Mouse (Mus musculus) heart, embryonic 14.5 days (tissue): ENCODE results near the gene Vmn2r19. TPM values are rescaled to one million over a fixed set of nuclear protein-coding genes. Genes with fewer than 3 reads are reported as not detected.
"Not testable (repeated sequence)": the region's sequence is repeated elsewhere in the genome, so short reads cannot be mapped to it uniquely, and the experiment has no call there.

Experiments
- ATAC-seq: fragments of 200-750 bp; cut with Nextera tagmentation; 2 replicates; pipeline ENCODE4 v1.8.0; 2017; ENCODE audit warnings: low read depth, moderate TSS enrichment; ENCODE audit not compliant: insufficient number of reproducible peaks, insufficient read depth, low FRiP score
- H3K27ac ChIP-seq, 2 experiments: fragments of 200-500 bp in 1 of 2; fragments of 300-500 bp in 1 of 2; sonication (generic) in 1 of 2; replicated peaks in 1 of 2; 2 replicates each; pipeline ENCODE4 v1.5.1; 2012 to 2014; ENCODE audit warnings: low read depth in 2 of 2, low read length in 2 of 2, control low read depth in 1 of 2, mild to moderate bottlenecking in 1 of 2, mixed read lengths in 1 of 2; ENCODE audit not compliant: control insufficient read depth in 1 of 2, insufficient read depth in 1 of 2
- H3K27me3 ChIP-seq: fragments of 300-500 bp; sonication (generic); 2 replicates; pipeline ENCODE4 v1.6.1; 2014; ENCODE audit warnings: mild to moderate bottlenecking, low read length, control low read depth; ENCODE audit not compliant: control insufficient read depth, insufficient read depth
- H3K36me3 ChIP-seq: fragments of 300-500 bp; sonication (generic); 2 replicates; pipeline ENCODE4 v1.6.1; 2014; ENCODE audit warnings: mild to moderate bottlenecking, control low read depth, low read length, mixed read lengths; ENCODE audit not compliant: control insufficient read depth, insufficient read depth
- H3K4me1 ChIP-seq, 2 experiments: fragments of 200-500 bp in 1 of 2; fragments of 300-500 bp in 1 of 2; sonication (generic) in 1 of 2; 2 replicates each; pipeline ENCODE4 v1.6.1; 2012 to 2014; ENCODE audit warnings: low read length in 2 of 2, control low read depth in 1 of 2, mixed read lengths in 1 of 2; ENCODE audit not compliant: control insufficient read depth in 2 of 2, insufficient read depth in 2 of 2
- H3K4me2 ChIP-seq: fragments of 300-500 bp; sonication (generic); 2 replicates; pipeline ENCODE4 v1.6.1; 2014; ENCODE audit warnings: mild to moderate bottlenecking, low read length
- H3K4me3 ChIP-seq, 2 experiments: fragments of 200-500 bp in 1 of 2; fragments of 300-500 bp in 1 of 2; sonication (generic) in 1 of 2; 2 replicates each; pipeline ENCODE4 v1.5.1; 2012 to 2014; ENCODE audit warnings: low read length in 2 of 2, mild to moderate bottlenecking in 2 of 2, control low read depth in 1 of 2, low read depth in 1 of 2, moderate library complexity in 1 of 2; ENCODE audit not compliant: control insufficient read depth in 1 of 2, insufficient read depth in 1 of 2
- H3K9ac ChIP-seq: fragments of 300-500 bp; sonication (generic); 2 replicates; pipeline ENCODE4 v1.6.1; 2014; ENCODE audit warnings: mild to moderate bottlenecking, low read length
- H3K9me3 ChIP-seq: fragments of 300-500 bp; sonication (generic); 2 replicates; pipeline ENCODE4 v1.6.1; 2016; ENCODE audit warnings: low read length, control low read depth; ENCODE audit not compliant: control insufficient read depth
- WGBS: fragments of 180-500 bp; shearing (Covaris S2); extraction: QIAGEN DNeasy Blood & Tissue Kit; methylation state at CpG from one replicate; pipeline ENCODE4 v1.1.7; 2014; 5-methylcytosine and 5-hydroxymethylcytosine counted together
- polyA plus RNA-seq: library from polyadenylated mRNA; unstranded; fragments of >200 nt; fragmentation: Nextera tagmentation; extraction: Ambion mirVana; gene quantifications from 2 replicates; pipeline ENCODE4 v1.2.1, GENCODE M21; 2014

Vmn2r19 gene
- polyA plus RNA-seq, 1 experiment from 2014 or later, result not detected

GRCm38 (mm10) chr6:123306315-123306714 lies 1.8 kb upstream of the Vmn2r19 start:
- not testable (repeated sequence) for ATAC-seq, H3K36me3 ChIP-seq, H3K4me3 ChIP-seq, H3K9ac ChIP-seq, H3K27ac ChIP-seq, H3K9me3 ChIP-seq, H3K27me3 ChIP-seq, H3K4me2 ChIP-seq, H3K4me1 ChIP-seq
- 57% methylated on average over 7 of the region's 7 CpGs for WGBS

DNA sequence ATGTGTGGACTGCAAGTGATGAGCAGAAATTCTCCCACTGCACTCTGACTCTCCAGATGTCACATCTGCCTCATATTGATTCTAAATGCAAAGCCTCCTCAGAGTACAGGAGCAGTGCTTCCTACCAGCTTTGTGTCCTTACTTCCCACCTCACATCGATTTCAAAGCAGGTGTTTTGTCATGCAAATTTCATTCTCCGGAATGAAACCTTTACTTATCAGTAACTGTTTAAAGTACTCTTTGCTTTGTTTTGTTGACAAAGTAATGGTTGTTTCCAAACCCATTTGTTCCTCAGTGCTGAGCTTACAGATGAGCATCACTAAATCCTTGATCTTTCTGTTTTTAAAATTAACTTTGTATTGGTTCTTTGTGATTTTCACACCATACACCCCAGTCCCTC lies 24.4 kb downstream of the Vmn2r19 start:
- ATAC-seq, result no peak
- Histone ChIP-seq H3K4me2 (no peak overlapping the region), H3K9me3 (no peaks in the 10 kb centered on the region), H3K4me3 (no peak overlapping the region), H3K36me3 (no peaks in the 10 kb centered on the region), H3K4me1 (no peaks in the 10 kb centered on the region), H3K27me3 (no peaks in the 10 kb centered on the region), H3K27ac (no peak overlapping the region), H3K9ac (no peak overlapping the region)
- WGBS, result 26% methylated on average over 2 of the region's 2 CpGs

- no peak for ATAC-seq
- H3K9me3 ChIP-seq, result no peaks in the 10 kb centered on the region
Observed at GRCm38 (mm10) chr6:123340093-123340492, 32.0 kb downstream of the Vmn2r19 start.

GRCm38 (mm10) chr6:123346141-123346540 lies 38.0 kb downstream of the Vmn2r19 start:
- Histone ChIP-seq H3K4me3 (no peak overlapping the region), H3K27ac (no peak overlapping the region), H3K36me3 (no peaks in the 10 kb centered on the region), H3K4me2 (no peak overlapping the region), H3K4me1 (no peaks in the 10 kb centered on the region), H3K27me3 (no peaks in the 10 kb centered on the region), H3K9ac (no peak overlapping the region), H3K9me3 (no peaks in the 10 kb centered on the region)
- 72% methylated on average over 1 of the region's 1 CpGs for WGBS
- ATAC-seq, result no peak

More at GRCm38 (mm10) chr6:123340093-123340492, 32.0 kb downstream of the Vmn2r19 start:
- no peak overlapping the region for H3K27ac ChIP-seq
- H3K4me3 ChIP-seq, result no peak overlapping the region
- H3K4me2 ChIP-seq, result no peak overlapping the region
- H3K9ac ChIP-seq, result no peak overlapping the region
- H3K27me3 ChIP-seq, result no peaks in the 10 kb centered on the region
- no peaks in the 10 kb centered on the region for H3K36me3 ChIP-seq
- H3K4me1 ChIP-seq, result no peaks in the 10 kb centered on the region

Other genes starting within 250 kb of the Vmn2r19 start
- gene Clec4a2, start 201.9 kb upstream of the Vmn2r19 start, polyA plus RNA-seq, result 2.4 TPM in 2 replicates
- gene Clec4b2, start 135.4 kb upstream of the Vmn2r19 start, polyA plus RNA-seq, result not detected in 2 replicates
- 3.8 and 5.7 TPM in 2 replicates for gene Clec4n, start 78.5 kb upstream of the Vmn2r19 start, polyA plus RNA-seq
- gene Clec4d, start 46.2 kb upstream of the Vmn2r19 start, polyA plus RNA-seq, result 0.75 TPM in 1 of 2 replicates, not detected in the other
- 0.08 and 0.16 TPM in 2 replicates for gene Clec4e, start 18.5 kb upstream of the Vmn2r19 start, polyA plus RNA-seq
- not detected in 2 replicates for gene Vmn2r20, start 109.8 kb downstream of the Vmn2r19 start, polyA plus RNA-seq
- not detected in 2 replicates for gene Vmn2r21, start 225.1 kb downstream of the Vmn2r19 start, polyA plus RNA-seq